Mouse (Mus musculus) hindbrain, embryonic 10.5 days (tissue): ENCODE results near the gene Krt86. TPM values are rescaled to one million over a fixed set of nuclear protein-coding genes. Genes with fewer than 3 reads are reported as not detected.

Experiments
- DNase-seq: peaks from one replicate; pipeline ENCODE4 v3.0.0-alpha.2; 2017; ENCODE audit warnings: low spot score
- H3K27ac ChIP-seq: fragments of 300-500 bp; sonication (generic); 2 replicates; pipeline ENCODE4 v1.5.1; 2016; ENCODE audit warnings: mild to moderate bottlenecking, moderate library complexity
- H3K27me3 ChIP-seq: fragments of 300-500 bp; sonication (generic); 2 replicates; pipeline ENCODE4 v1.6.1; 2016; ENCODE audit warnings: mild to moderate bottlenecking; ENCODE audit not compliant: poor library complexity, insufficient read depth, severe bottlenecking
- H3K36me3 ChIP-seq: fragments of 300-500 bp; sonication (generic); 2 replicates; pipeline ENCODE4 v1.6.1; 2016; ENCODE audit warnings: mild to moderate bottlenecking, moderate library complexity
- H3K4me1 ChIP-seq: fragments of 300-500 bp; sonication (generic); replicated peaks from 2 replicates; pipeline ENCODE4 v1.6.1; 2016; ENCODE audit warnings: mild to moderate bottlenecking
- H3K4me3 ChIP-seq: fragments of 300-500 bp; sonication (generic); 2 replicates; pipeline ENCODE4 v1.5.1; 2016; ENCODE audit warnings: mild to moderate bottlenecking, moderate library complexity
- H3K9me3 ChIP-seq: fragments of 300-500 bp; sonication (generic); 2 replicates; pipeline ENCODE4 v1.6.1; 2016; ENCODE audit warnings: mild to moderate bottlenecking, moderate library complexity
- WGBS: fragments of 180-500 bp; shearing (Covaris S2); methylation state at CpG from one replicate; pipeline ENCODE4 v1.1.7; 2016; 5-methylcytosine and 5-hydroxymethylcytosine counted together
- polyA plus RNA-seq: library from polyadenylated mRNA; unstranded; fragments of >200 nt; fragmentation: Nextera tagmentation; extraction: Ambion mirVana; gene quantifications from 2 replicates; pipeline ENCODE4 v1.2.1, GENCODE M21; 2016

The Krt86 gene
- polyA plus RNA-seq, 1 experiment from 2014 or later, result not detected

DNA sequence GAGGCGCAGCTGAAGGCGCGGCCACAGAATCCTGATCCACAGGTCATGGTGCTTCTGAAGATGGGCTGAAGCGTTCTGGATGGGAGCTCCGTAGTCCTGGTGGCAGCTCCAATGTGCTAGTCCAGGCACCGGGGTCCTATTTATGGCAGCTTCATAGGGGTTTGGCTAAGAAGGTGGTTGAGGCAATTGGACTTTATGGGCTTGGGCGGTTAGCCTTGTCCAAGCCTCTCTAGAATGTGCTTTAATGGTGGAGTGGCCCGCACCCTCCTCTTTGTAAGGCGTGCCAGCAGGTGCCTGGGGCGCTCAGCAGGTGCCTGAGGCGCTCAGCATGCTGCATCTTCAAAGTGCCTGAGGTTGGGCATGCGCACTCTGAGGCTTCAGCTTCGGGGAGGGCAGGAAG, 9.6 kb upstream of the Krt86 start, which contains the start of gene Krt81:
Gene Krt81, minus strand, starts transcription at position 101 of the 400 bp plus-strand sequence.
- DNase-seq, result no peak
- 0 out of 2 replicates have a peak, but pooled peaks cover 2% of the 10 kb centered on the region for H3K27me3 ChIP-seq
- no peaks in the 10 kb centered on the region for H3K9me3 ChIP-seq
- H3K4me1 ChIP-seq, result peaks cover 6% of the 10 kb centered on the region; the same call in 1 of the 2 replicates
- no peak within 1 kb of the TSS for H3K27ac ChIP-seq
- H3K4me3 ChIP-seq, result no peak within 1 kb of the TSS
- WGBS, result 86% methylated on average over 13 of the region's 13 CpGs
- no peaks in the 10 kb centered on the region for H3K36me3 ChIP-seq

DNA sequence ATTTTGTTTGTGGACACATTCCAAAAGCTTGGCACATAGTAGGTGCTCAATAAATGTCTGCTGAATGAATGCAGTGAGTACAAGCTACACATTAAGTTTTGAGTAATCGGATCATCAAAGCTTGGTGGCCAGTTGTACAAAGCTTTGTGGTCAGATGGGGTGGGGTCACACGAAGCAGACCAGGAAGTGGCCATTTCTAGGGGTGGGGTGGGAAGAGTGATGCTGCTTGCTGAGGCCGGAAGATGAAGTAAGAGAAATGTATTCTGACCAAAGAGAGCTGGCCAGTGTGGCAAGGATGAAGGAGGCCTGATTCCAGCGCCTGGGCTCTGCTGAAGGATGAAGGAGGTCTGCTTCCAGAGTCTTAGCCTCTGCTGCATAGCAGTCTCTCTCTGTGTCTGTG, 4.2 kb upstream of the Krt86 start:
- H3K27me3 ChIP-seq, result no peaks in the 10 kb centered on the region
- 87% methylated on average over 4 of the region's 4 CpGs for WGBS
- H3K36me3 ChIP-seq, result no peaks in the 10 kb centered on the region
- H3K4me1 ChIP-seq, result no peaks in the 10 kb centered on the region
- no peak overlapping the region for H3K4me3 ChIP-seq
- H3K27ac ChIP-seq, result no peak overlapping the region
- no peaks in the 10 kb centered on the region for H3K9me3 ChIP-seq
- no peak for DNase-seq

DNA sequence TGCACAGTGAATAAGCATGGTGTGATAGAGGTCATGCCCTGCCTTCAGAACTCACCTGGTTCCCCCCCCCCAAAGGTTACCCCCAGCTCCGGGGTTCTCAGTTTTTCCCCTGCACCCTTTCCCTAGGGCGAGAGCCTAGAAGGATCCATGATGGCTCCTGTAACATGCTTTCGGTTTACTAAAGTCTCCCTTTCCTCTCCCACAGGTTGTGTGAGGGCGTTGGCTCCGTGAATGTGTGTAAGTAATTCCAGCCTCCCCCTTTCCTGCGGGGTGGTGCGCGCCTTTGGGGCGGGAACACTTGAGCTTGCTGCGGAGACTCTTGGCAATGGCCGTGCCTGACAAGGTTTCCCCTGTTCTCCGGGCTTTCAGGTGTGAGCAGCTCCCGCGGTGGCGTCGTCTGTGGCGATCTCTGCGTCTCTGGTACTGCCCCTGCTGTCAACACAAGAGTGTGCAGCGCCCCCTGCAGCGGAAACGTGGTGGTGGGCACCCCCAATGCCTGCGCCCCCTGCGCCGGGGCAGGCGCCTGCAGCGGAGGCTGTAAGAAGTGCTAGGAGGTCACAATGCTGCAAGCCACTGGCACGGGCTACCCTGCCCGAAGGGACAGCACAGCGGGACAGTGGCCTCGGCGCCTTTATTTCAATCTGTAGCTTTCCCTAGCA, 5.9 kb downstream of the Krt86 start:
- H3K36me3 ChIP-seq, result no peaks in the 10 kb centered on the region
- peak; percentile 72 for DNase-seq
- peaks cover 17% of the 10 kb centered on the region for H3K4me1 ChIP-seq
- no peaks in the 10 kb centered on the region for H3K9me3 ChIP-seq
- H3K27me3 ChIP-seq, result peaks cover 31% of the 10 kb centered on the region
- H3K27ac ChIP-seq, result peak overlapping the region; percentile 77
- 12% methylated on average over 31 of the region's 31 CpGs for WGBS
- H3K4me3 ChIP-seq, result peak overlapping the region; percentile 50

- peaks cover 18% of the 10 kb centered on the region for H3K4me1 ChIP-seq
- WGBS, result 37% methylated on average over 11 of the region's 11 CpGs
- peak overlapping the region; percentile 50 for H3K4me3 ChIP-seq
- H3K36me3 ChIP-seq, result no peaks in the 10 kb centered on the region
- DNase-seq, result peak; percentile 28
- no peaks in the 10 kb centered on the region for H3K9me3 ChIP-seq
- H3K27ac ChIP-seq, result peak overlapping the region; percentile 77
- H3K27me3 ChIP-seq, result peaks cover 31% of the 10 kb centered on the region
Observed at GRCm38 (mm10) chr15:101479666-101480060, 6.4 kb downstream of the Krt86 start.

DNA sequence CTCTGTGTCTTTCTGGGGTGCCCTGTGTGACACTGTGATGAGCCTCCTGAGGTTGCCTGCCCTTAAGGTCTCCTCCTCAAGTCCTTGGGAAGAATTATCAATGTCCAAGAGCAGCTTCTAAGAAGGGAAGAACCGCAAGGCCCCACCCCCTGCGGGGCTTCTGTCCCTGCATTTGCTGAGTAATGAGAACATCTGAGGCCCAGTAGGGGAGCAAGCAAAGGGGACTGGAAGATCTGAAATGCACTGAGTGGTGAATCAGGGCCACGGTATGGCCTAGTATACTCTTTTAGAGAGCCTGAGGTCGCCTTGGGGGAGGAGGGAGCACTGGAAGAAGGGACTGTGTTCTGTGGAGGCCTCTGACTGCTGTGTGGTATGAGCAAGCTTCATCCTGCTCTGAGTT, 8.8 kb downstream of the Krt86 start:
- no peak for DNase-seq
- H3K27ac ChIP-seq, result no peak overlapping the region
- no peaks in the 10 kb centered on the region for H3K36me3 ChIP-seq
- H3K4me3 ChIP-seq, result no peak overlapping the region
- peaks cover 26% of the 10 kb centered on the region for H3K4me1 ChIP-seq
- 37% methylated on average over 4 of the region's 4 CpGs for WGBS
- H3K27me3 ChIP-seq, result peaks cover 31% of the 10 kb centered on the region
- H3K9me3 ChIP-seq, result no peaks in the 10 kb centered on the region

- DNase-seq, result no peak
- H3K4me3 ChIP-seq, result no peak overlapping the region
Observed at GRCm38 (mm10) chr15:101483646-101484045, 10.4 kb downstream of the Krt86 start.

DNA sequence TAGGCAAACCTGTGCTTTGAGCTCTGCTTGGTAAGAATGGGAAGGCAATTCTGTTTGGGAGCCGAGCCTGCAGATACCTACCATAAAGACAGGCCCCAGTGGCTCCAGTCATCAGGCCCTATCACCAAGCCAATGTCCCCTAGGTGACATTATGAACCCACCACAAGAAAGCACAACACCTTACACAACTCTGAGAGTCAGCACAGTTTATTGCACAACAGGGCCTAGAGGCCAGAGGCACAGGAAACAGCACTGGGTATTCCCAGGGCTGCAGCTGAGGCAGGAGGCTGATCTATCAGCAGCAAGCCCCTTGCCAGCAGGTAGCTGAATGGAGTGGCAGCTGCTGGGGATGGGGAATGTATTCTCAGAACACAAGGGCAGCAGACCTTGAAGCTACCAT, 11.7 kb downstream of the Krt86 start:
- Histone ChIP-seq H3K4me3 (no peak overlapping the region), H3K9me3 (no peaks in the 10 kb centered on the region), H3K27ac (no peak overlapping the region), H3K27me3 (peaks cover 5% of the 10 kb centered on the region; the same call in 1 of the 2 replicates), H3K36me3 (no peaks in the 10 kb centered on the region), H3K4me1 (peaks cover 13% of the 10 kb centered on the region)
- WGBS, result 84% methylated on average over 1 of the region's 1 CpGs
- no peak for DNase-seq

More at GRCm38 (mm10) chr15:101483646-101484045, 10.4 kb downstream of the Krt86 start:
- 83% methylated on average over 1 of the region's 1 CpGs for WGBS
- Histone ChIP-seq H3K36me3 (no peaks in the 10 kb centered on the region), H3K27ac (no peak overlapping the region), H3K9me3 (no peaks in the 10 kb centered on the region), H3K4me1 (peaks cover 26% of the 10 kb centered on the region), H3K27me3 (peaks cover 17% of the 10 kb centered on the region; the same call in 1 of the 2 replicates)

DNA sequence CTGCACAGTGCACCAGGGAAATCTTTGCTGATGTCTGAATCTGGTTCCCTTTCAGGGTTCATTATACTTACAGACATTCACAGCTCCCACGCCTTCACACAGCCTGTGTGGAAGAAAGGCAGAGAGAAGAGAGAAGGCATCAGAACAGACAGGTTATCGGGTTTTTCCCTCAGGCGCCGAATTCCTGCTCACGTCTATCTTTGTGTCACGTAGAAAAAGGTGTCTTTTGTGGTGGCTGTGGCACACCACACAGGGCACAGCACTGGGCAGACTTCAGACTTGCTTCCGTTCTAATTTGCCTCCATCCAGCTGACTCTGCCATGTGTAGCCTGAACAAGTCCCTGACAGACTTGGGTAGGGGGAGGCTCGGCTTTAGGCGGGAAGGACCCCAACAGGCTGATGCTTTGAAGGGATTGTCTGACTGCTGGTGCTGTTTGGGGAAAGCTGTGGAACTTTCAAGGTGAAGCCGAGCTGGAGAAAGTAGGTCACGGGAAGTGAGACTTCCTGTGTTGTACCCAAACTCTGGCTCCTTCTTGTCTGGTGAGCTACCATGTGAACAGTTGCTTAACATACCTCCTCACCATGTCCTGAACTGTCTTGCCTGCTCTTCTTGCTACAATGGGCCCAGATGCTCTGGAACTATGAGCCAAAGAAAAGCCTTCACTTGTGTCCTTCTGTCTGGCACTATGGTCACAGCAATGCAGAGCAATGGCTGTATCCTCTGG, 12.8 kb downstream of the Krt86 start:
- 84% methylated on average over 11 of the region's 11 CpGs for WGBS
- no peak overlapping the region for H3K27ac ChIP-seq
- peaks cover 14% of the 10 kb centered on the region for H3K4me1 ChIP-seq
- no peaks in the 10 kb centered on the region for H3K27me3 ChIP-seq
- no peaks in the 10 kb centered on the region for H3K36me3 ChIP-seq
- no peak for DNase-seq
- no peaks in the 10 kb centered on the region for H3K9me3 ChIP-seq
- H3K4me3 ChIP-seq, result no peak overlapping the region

GRCm38 (mm10) chr15:101491431-101491830, 18.2 kb downstream of the Krt86 start, which contains the start of gene Krt83:
TSS of gene Krt83 (minus strand) at chr15:101491512.
- Histone ChIP-seq H3K27ac (peak within 1 kb of the TSS; percentile 3; the same call in 1 of the 2 replicates), H3K9me3 (no peaks in the 10 kb centered on the region), H3K4me3 (no peak within 1 kb of the TSS), H3K36me3 (no peaks in the 10 kb centered on the region), H3K4me1 (0 out of 2 replicates have a peak, but pooled peaks cover 7% of the 10 kb centered on the region), H3K27me3 (no peaks in the 10 kb centered on the region)
- no peak for DNase-seq
- WGBS, result 82% methylated on average over 6 of the region's 6 CpGs

- no peak overlapping the region for H3K27ac ChIP-seq
- 0 out of 2 replicates have a peak, but pooled peaks cover 7% of the 10 kb centered on the region for H3K4me1 ChIP-seq
- no peak overlapping the region for H3K4me3 ChIP-seq
- DNase-seq, result no peak
- WGBS, result 77% methylated on average over 8 of the region's 8 CpGs
- no peaks in the 10 kb centered on the region for H3K36me3 ChIP-seq
- no peaks in the 10 kb centered on the region for H3K9me3 ChIP-seq
- H3K27me3 ChIP-seq, result no peaks in the 10 kb centered on the region
Observed at GRCm38 (mm10) chr15:101492718-101493117, 19.4 kb downstream of the Krt86 start.

GRCm38 (mm10) chr15:101493713-101494112, 20.4 kb downstream of the Krt86 start:
- no peaks in the 10 kb centered on the region for H3K36me3 ChIP-seq
- H3K4me3 ChIP-seq, result no peak overlapping the region
- H3K27ac ChIP-seq, result no peak overlapping the region
- DNase-seq, result no peak
- H3K27me3 ChIP-seq, result no peaks in the 10 kb centered on the region
- H3K4me1 ChIP-seq, result peaks cover 13% of the 10 kb centered on the region; the same call in 1 of the 2 replicates
- no peaks in the 10 kb centered on the region for H3K9me3 ChIP-seq
- WGBS, result 94% methylated on average over 6 of the region's 6 CpGs

GRCm38 (mm10) chr15:101494203-101494602, 20.9 kb downstream of the Krt86 start:
- no peak overlapping the region for H3K4me3 ChIP-seq
- no peak overlapping the region for H3K27ac ChIP-seq
- peaks cover 13% of the 10 kb centered on the region; the same call in 1 of the 2 replicates for H3K4me1 ChIP-seq
- H3K27me3 ChIP-seq, result no peaks in the 10 kb centered on the region
- DNase-seq, result no peak
- H3K36me3 ChIP-seq, result no peaks in the 10 kb centered on the region
- H3K9me3 ChIP-seq, result no peaks in the 10 kb centered on the region
- WGBS, result 81% methylated on average over 1 of the region's 1 CpGs

GRCm38 (mm10) chr15:101495266-101495665, 22.0 kb downstream of the Krt86 start:
- no peak for DNase-seq
- no peak overlapping the region for H3K27ac ChIP-seq
- no peaks in the 10 kb centered on the region for H3K27me3 ChIP-seq
- H3K36me3 ChIP-seq, result no peaks in the 10 kb centered on the region
- no peak overlapping the region for H3K4me3 ChIP-seq
- peaks cover 13% of the 10 kb centered on the region; the same call in 1 of the 2 replicates for H3K4me1 ChIP-seq
- no peaks in the 10 kb centered on the region for H3K9me3 ChIP-seq
- 90% methylated on average over 8 of the region's 8 CpGs for WGBS
